Mouse (Mus musculus) stomach, postnatal 0 days (tissue): Measurements from ENCODE around the gene Jak2.

Experiments
- CTCF ChIP-seq: IDR thresholded peaks from 2 replicates; pipeline ENCODE4 v1.5.1; 2016; ENCODE audit warnings: antibody characterized with exemption, low read depth, mild to moderate bottlenecking, moderate library complexity
- EP300 ChIP-seq: optimal IDR thresholded peaks from 2 replicates; pipeline ENCODE3; 2016; ENCODE audit warnings: antibody characterized with exemption

- TF ChIP-seq CTCF (no peak), EP300 (no peak)
Observed at GRCm38 (mm10) chr19:29254671-29255070, 3.0 kb downstream of the Jak2 start.
